Mouse (Mus musculus) testis, adult 2 months (tissue): Measurements from ENCODE around the gene Stard13. TPM values are rescaled to one million over a fixed set of nuclear protein-coding genes. Genes with fewer than 3 reads are reported as not detected.

Experiments
- H3K27ac ChIP-seq: fragments of 200-500 bp; 2 replicates; pipeline ENCODE4 v1.5.1; 2012; ENCODE audit warnings: low read depth, low read length; ENCODE audit not compliant: control insufficient read depth, insufficient read depth
- H3K27me3 ChIP-seq: fragments of 200-500 bp; 2 replicates; pipeline ENCODE4 v1.6.1; 2012; ENCODE audit warnings: mild to moderate bottlenecking, low read length, moderate library complexity; ENCODE audit not compliant: control insufficient read depth, insufficient read depth
- H3K36me3 ChIP-seq: fragments of 200-500 bp; 2 replicates; pipeline ENCODE4 v1.6.1; 2012; ENCODE audit warnings: mild to moderate bottlenecking, low read length; ENCODE audit not compliant: control insufficient read depth, insufficient read depth
- H3K4me1 ChIP-seq: fragments of 200-500 bp; 2 replicates; pipeline ENCODE4 v1.6.1; 2012; ENCODE audit warnings: low read length; ENCODE audit not compliant: control insufficient read depth, insufficient read depth
- H3K4me3 ChIP-seq: fragments of 200-500 bp; 2 replicates; pipeline ENCODE4 v1.5.1; 2012; ENCODE audit warnings: low read depth, mild to moderate bottlenecking, low read length, moderate library complexity, mixed read lengths; ENCODE audit not compliant: control insufficient read depth
- CTCF ChIP-seq: fragments of 200-500 bp; IDR thresholded peaks from 2 replicates; pipeline ENCODE4 v1.5.1; 2012; ENCODE audit warnings: low read depth, mild to moderate bottlenecking, inconsistent platforms, low read length, moderate library complexity; ENCODE audit not compliant: control insufficient read depth, insufficient read depth, insufficient replicate concordance
- POLR2A ChIP-seq: fragments of 200-500 bp; IDR thresholded peaks from 2 replicates; pipeline ENCODE4 v1.6.1; 2012; ENCODE audit warnings: low read depth, mild to moderate bottlenecking, inconsistent platforms, low read length, moderate library complexity; ENCODE audit not compliant: control insufficient read depth
- polyA plus RNA-seq: library from polyadenylated mRNA; depleted of rRNA; stranded (reverse); fragments of >200 nt; gene quantifications from 2 replicates; pipeline ENCODE4 v1.2.3, GENCODE M21; 2012

The Stard13 gene
- polyA plus RNA-seq, 1 experiment, result 3.3 TPM

DNA sequence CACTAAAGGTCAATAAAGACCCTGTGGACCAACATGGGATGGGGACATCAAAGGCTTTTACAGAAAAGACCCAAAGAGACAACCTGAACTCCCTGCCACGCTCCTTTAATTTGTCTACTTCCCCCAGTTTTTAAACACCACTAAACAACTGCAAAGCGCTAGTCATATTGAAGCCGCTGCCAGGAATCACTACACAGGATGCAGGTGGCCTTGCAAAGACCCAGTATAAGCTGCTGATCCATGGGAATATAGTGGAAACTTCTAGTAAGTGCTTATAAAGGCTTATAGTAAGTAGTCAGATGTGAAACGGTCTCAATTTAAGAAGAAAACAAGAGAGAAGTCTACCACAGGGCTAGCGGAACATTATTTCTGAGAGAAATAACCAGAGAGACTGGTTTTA is 42.9 kb downstream of the Stard13 start:
- Histone ChIP-seq H3K4me1 (peaks cover 6% of the 10 kb centered on the region), H3K27me3 (no peaks in the 10 kb centered on the region), H3K4me3 (no peak overlapping the region), H3K36me3 (no peaks in the 10 kb centered on the region), H3K27ac (no peak overlapping the region)
- TF ChIP-seq CTCF (no peak), POLR2A (no peak)

DNA sequence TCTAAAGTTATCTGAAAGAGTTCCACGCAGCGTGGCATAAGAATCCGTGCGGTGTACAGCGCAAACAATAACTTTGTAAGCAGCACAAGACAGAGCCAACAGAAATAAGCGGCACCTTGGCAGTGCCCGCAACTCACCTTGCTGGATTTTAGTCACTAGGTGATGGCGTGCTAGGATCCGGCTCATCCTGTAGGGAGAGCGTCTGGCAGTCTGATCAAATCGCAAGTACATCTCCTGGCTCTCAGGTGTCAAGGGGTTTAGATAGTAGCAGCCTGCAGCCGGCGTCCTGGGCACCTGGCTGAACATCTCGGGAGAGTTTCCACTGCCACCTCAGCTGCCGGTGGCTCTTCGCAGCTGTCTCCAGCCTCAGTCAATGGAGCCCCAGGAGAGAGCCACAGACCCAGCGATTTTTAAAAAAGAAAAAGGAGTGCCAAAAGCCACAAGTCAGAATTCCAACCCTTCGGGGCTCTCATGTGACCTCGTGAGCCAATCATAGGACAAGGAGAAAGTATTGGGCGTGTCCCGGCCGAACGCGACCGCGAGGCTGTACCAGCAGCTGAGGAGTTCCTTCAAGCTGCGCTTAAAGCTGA is 43.8 kb downstream of the Stard13 start:
- TF ChIP-seq CTCF (no peak), POLR2A (no peak)
- H3K36me3 ChIP-seq, result no peaks in the 10 kb centered on the region
- no peak overlapping the region for H3K27ac ChIP-seq
- H3K27me3 ChIP-seq, result no peaks in the 10 kb centered on the region
- H3K4me3 ChIP-seq, result peak overlapping the region; percentile 44
- peaks cover 6% of the 10 kb centered on the region for H3K4me1 ChIP-seq

DNA sequence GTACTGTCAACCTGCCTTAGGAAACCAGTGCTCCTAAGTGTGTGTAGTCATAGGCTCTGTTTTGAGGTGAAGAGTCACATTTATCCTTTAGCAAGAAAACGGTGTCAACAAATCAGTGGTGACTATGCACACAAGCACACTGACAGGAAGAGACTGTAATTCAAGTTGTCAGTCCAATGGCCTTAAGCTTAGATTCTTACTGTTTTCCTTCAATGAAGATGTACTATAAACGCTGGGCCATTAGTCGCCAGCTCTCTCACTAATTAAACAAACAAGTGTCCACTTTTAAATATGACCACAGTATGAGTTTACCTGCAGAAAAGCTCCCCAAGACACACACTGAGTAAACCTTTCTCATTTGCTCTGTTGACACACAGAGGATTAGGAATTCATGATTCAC is 44.3 kb downstream of the Stard13 start:
- H3K36me3 ChIP-seq, result no peaks in the 10 kb centered on the region
- no peak overlapping the region for H3K27ac ChIP-seq
- H3K27me3 ChIP-seq, result no peaks in the 10 kb centered on the region
- TF ChIP-seq POLR2A (no peak), CTCF (no peak)
- peaks cover 6% of the 10 kb centered on the region for H3K4me1 ChIP-seq
- peak overlapping the region; percentile 44; the same call in 1 of the 2 replicates for H3K4me3 ChIP-seq

DNA sequence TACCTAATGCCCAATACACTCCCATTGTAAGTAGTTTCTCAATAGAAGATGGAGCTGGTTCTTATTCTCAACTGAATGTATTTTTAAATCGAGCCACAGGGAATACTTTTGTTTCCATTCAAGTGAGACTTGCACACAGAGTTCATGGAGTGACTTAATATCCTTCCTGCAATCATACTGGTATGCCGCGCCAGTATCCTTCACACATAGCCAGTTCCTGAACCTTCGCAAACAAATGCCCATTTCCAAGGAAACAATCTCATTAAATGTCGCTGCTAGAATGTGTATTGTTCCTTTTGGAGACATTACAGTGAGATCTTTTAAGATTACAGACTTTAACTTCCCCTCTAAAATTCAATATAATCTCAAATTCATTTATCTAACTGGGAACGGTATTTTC is 45.0 kb downstream of the Stard13 start:
- H3K27ac ChIP-seq, result no peak overlapping the region
- no peak overlapping the region for H3K4me3 ChIP-seq
- no peak for TF ChIP-seq CTCF
- TF ChIP-seq POLR2A, result no peak
- no peaks in the 10 kb centered on the region for H3K36me3 ChIP-seq
- H3K27me3 ChIP-seq, result no peaks in the 10 kb centered on the region
- H3K4me1 ChIP-seq, result peaks cover 6% of the 10 kb centered on the region

DNA sequence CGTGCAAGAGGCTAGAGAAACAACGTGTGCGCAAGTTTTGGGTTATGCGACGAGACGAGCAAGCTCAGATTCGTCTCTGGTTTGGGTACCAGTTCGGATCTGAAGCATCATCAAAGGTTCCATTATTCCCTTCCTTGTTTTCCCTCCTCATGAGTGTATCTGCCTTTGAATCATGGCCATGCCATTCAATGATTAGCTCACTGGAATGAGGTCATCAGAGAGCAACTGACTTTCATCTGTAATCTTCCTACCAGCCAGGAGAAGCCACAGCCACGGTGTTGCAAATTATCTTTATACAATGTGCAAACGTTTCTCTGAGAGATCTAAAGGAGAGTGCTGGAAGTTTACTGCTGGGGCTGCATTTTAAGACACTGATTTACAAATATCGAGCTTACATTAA is 46.3 kb downstream of the Stard13 start:
- TF ChIP-seq CTCF (no peak), POLR2A (no peak)
- Histone ChIP-seq H3K4me1 (peaks cover 6% of the 10 kb centered on the region), H3K36me3 (no peaks in the 10 kb centered on the region), H3K27ac (no peak overlapping the region), H3K27me3 (no peaks in the 10 kb centered on the region), H3K4me3 (no peak overlapping the region)

DNA sequence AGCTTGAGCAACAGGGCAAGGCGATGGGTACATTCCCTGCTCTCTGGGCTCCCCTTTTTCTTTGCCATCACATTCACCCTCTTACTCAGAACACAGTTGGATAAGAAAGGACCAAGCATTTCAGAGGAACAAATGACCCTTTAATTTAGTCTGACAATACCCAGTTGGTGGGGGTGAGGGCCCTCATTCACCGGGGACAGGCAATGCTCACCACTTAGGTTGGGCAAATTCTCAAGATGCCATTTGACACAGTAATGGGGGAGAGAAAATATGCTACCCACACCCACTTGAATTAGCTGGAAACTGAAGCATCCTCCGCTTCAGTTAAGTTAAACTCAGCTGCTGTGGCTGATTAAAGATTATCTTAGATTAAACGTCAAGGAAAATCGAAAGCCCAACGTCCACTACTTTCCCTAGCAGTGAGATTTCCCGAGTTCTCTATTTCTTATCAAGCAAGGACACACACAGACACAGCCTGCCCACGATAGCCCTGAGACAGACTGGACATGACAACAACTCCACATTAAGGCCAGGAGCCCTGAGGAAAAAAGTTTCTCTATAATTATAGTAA is 48.3 kb downstream of the Stard13 start:
- TF ChIP-seq CTCF (no peak), POLR2A (no peak)
- Histone ChIP-seq H3K27ac (no peak overlapping the region), H3K27me3 (no peaks in the 10 kb centered on the region), H3K4me3 (no peak overlapping the region), H3K36me3 (no peaks in the 10 kb centered on the region), H3K4me1 (peaks cover 6% of the 10 kb centered on the region)

DNA sequence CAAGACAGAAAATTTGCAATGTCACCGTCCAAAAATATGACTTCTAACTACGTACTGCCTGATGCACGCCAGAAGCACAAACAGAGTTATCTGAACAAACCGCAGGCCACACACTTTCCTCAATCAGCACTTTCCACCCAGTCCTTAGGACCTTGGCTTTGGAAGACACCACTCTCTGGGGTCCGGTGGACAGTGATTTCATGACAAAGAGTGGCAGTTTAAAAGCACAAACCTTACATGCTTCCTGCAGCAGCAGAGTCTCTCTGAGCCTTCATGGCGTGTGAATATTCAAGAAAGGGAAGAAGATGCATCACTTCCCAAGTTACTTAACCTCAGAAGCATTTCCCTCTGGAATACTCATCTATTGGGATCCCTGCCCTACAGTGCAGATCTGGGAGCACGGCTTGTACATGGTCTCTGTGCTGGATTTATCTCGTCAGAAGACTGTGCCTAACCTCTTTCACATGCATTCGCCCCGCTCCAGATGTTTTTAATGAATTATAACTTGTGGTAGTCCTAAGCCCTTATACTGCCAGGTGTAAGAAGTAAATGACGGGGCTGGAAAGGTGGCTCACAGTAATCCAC is 49.9 kb downstream of the Stard13 start:
- Histone ChIP-seq H3K27ac (no peak overlapping the region), H3K4me3 (no peak overlapping the region), H3K4me1 (no peaks in the 10 kb centered on the region), H3K36me3 (no peaks in the 10 kb centered on the region), H3K27me3 (no peaks in the 10 kb centered on the region)
- no peak for TF ChIP-seq CTCF
- no peak for TF ChIP-seq POLR2A
